Mouse (Mus musculus) limb, embryonic 14.5 days (tissue): Measurements from ENCODE around the gene Ubr1. TPM values are rescaled to one million over a fixed set of nuclear protein-coding genes. Genes with fewer than 3 reads are reported as not detected.
"Not testable (repeated sequence)": the region's sequence is repeated elsewhere in the genome, so short reads cannot be mapped to it uniquely, and the experiment has no call there.

ENCODE experiments used
- ATAC-seq: fragments of 200-750 bp; cut with Nextera tagmentation; 2 replicates; pipeline ENCODE4 v1.8.0; 2017; ENCODE audit warnings: low read depth, moderate number of reproducible peaks, moderate TSS enrichment; ENCODE audit not compliant: low FRiP score
- DNase-seq: peaks from one replicate; pipeline ENCODE4 v3.0.0-alpha.2; 2015; ENCODE audit warnings: low spot score
- H3K27ac ChIP-seq: fragments of 300-500 bp; sonication (generic); replicated peaks from 2 replicates; pipeline ENCODE4 v1.5.1; 2014; ENCODE audit warnings: low read depth, mild to moderate bottlenecking, low read length, moderate library complexity, mixed read lengths
- H3K27me3 ChIP-seq: fragments of 300-500 bp; sonication (generic); 2 replicates; pipeline ENCODE4 v1.6.1; 2014; ENCODE audit warnings: low read length, mixed read lengths; ENCODE audit not compliant: control insufficient read depth, insufficient read depth
- H3K36me3 ChIP-seq: fragments of 300-500 bp; sonication (generic); 2 replicates; pipeline ENCODE4 v1.6.1; 2014; ENCODE audit warnings: mild to moderate bottlenecking, low read length, moderate library complexity, mixed read lengths; ENCODE audit not compliant: control insufficient read depth, insufficient read depth
- H3K4me1 ChIP-seq: fragments of 300-500 bp; sonication (generic); 2 replicates; pipeline ENCODE4 v1.6.1; 2014; ENCODE audit warnings: antibody characterized with exemption, low read length, mixed read lengths; ENCODE audit not compliant: control insufficient read depth, insufficient read depth
- H3K4me2 ChIP-seq: fragments of 300-500 bp; sonication (generic); replicated peaks from 2 replicates; pipeline ENCODE4 v1.6.1; 2014; ENCODE audit warnings: low read depth, mild to moderate bottlenecking, low read length, moderate library complexity; ENCODE audit not compliant: severe bottlenecking
- H3K4me3 ChIP-seq: fragments of 300-500 bp; sonication (generic); replicated peaks from 2 replicates; pipeline ENCODE4 v1.5.1; 2014; ENCODE audit warnings: low read length
- H3K9ac ChIP-seq: fragments of 300-500 bp; sonication (generic); 2 replicates; pipeline ENCODE4 v1.6.1; 2014; ENCODE audit warnings: mild to moderate bottlenecking, low read depth, low read length, moderate library complexity; ENCODE audit not compliant: severe bottlenecking
- H3K9me3 ChIP-seq: fragments of 300-500 bp; sonication (generic); 2 replicates; pipeline ENCODE4 v1.6.1; 2016; ENCODE audit warnings: low read length; ENCODE audit not compliant: control insufficient read depth
- POLR2A ChIP-seq: fragments of 200-500 bp; IDR thresholded peaks from 2 replicates; pipeline ENCODE4 v1.8.0; 2012; ENCODE audit warnings: inconsistent platforms, mild to moderate bottlenecking, moderate library complexity, borderline replicate concordance; ENCODE audit not compliant: insufficient read depth, insufficient read length; ENCODE audit errors: extremely low read depth
- WGBS: fragments of 180-500 bp; shearing (Covaris S2); extraction: QIAGEN DNeasy Blood & Tissue Kit; methylation state at CpG from one replicate; pipeline ENCODE4 v1.1.7; 2014; 5-methylcytosine and 5-hydroxymethylcytosine counted together
- polyA plus RNA-seq, 2 experiments: library from polyadenylated mRNA; depleted of rRNA in 1 of 2; stranded (reverse) in 1 of 2; unstranded in 1 of 2; fragments of >200 nt; fragmentation: Nextera tagmentation in 1 of 2; extraction: Ambion mirVana in 1 of 2; gene quantifications; 2 replicates each; pipeline versions ENCODE4 v1.2.1 to v1.2.3; 2012 to 2014

Gene Ubr1
- polyA plus RNA-seq, 2 experiments, result 16.8 to 22.6 TPM

GRCm38 (mm10) chr2:120976308-120976707, 5.8 kb upstream of the Ubr1 start:
- H3K4me3 ChIP-seq, result no peak overlapping the region
- H3K4me2 ChIP-seq, result 0 out of 2 replicates have a peak overlapping the region, but pooled peaks have one; percentile 97

GRCm38 (mm10) chr2:120972964-120973363, 2.4 kb upstream of the Ubr1 start:
- Histone ChIP-seq H3K9me3 (no peaks in the 10 kb centered on the region), H3K4me1 (peaks cover 10% of the 10 kb centered on the region), H3K27me3 (no peaks in the 10 kb centered on the region; the same call in 1 of the 2 replicates), H3K27ac (no peak overlapping the region), H3K4me3 (no peak overlapping the region), H3K36me3 (no peaks in the 10 kb centered on the region), H3K4me2 (no peak overlapping the region; the same call in 1 of the 2 replicates), H3K9ac (no peak overlapping the region)
- WGBS, result 25% methylated on average over 5 of the region's 5 CpGs
- no peak for DNase-seq
- no peak for ATAC-seq
- no peak for TF ChIP-seq POLR2A

More at GRCm38 (mm10) chr2:120976308-120976707, 5.8 kb upstream of the Ubr1 start:
- H3K27me3 ChIP-seq, result no peaks in the 10 kb centered on the region; the same call in 1 of the 2 replicates
- H3K9me3 ChIP-seq, result no peaks in the 10 kb centered on the region
- H3K36me3 ChIP-seq, result no peaks in the 10 kb centered on the region
- H3K27ac ChIP-seq, result no peak overlapping the region
- DNase-seq (no peak), ATAC-seq (no peak)
- no peak overlapping the region for H3K9ac ChIP-seq
- no peak for TF ChIP-seq POLR2A
- H3K4me1 ChIP-seq, result no peaks in the 10 kb centered on the region
- WGBS, result 53% methylated on average over 4 of the region's 4 CpGs

GRCm38 (mm10) chr2:120972257-120972656, 1.7 kb upstream of the Ubr1 start:
- DNase-seq, H3K9me3 ChIP-seq, H3K27me3 ChIP-seq, H3K4me2 ChIP-seq, H3K9ac ChIP-seq, H3K27ac ChIP-seq, H3K4me3 ChIP-seq, H3K36me3 ChIP-seq, ATAC-seq: not testable (repeated sequence)
- peaks cover 10% of the 10 kb centered on the region for H3K4me1 ChIP-seq
- 94% methylated on average over 8 of the region's 8 CpGs for WGBS

GRCm38 (mm10) chr2:120971766-120972165, 1.3 kb upstream of the Ubr1 start:
- no peak overlapping the region for H3K4me2 ChIP-seq
- peaks cover 10% of the 10 kb centered on the region for H3K4me1 ChIP-seq
- ATAC-seq (no peak), DNase-seq (no peak)
- no peaks in the 10 kb centered on the region for H3K27me3 ChIP-seq
- 92% methylated on average over 4 of the region's 4 CpGs for WGBS
- no peak overlapping the region for H3K27ac ChIP-seq
- no peak overlapping the region for H3K4me3 ChIP-seq
- TF ChIP-seq POLR2A, result no peak
- no peak overlapping the region for H3K9ac ChIP-seq
- H3K9me3 ChIP-seq, result no peaks in the 10 kb centered on the region
- H3K36me3 ChIP-seq, result no peaks in the 10 kb centered on the region

GRCm38 (mm10) chr2:120970045-120970539, 423 bp downstream of the Ubr1 start:
- Histone ChIP-seq H3K4me3 (peak overlapping the region; percentile 74), H3K4me2 (peak overlapping the region; percentile 76), H3K9ac (peak overlapping the region; percentile 85), H3K4me1 (peaks cover 10% of the 10 kb centered on the region), H3K9me3 (no peaks in the 10 kb centered on the region), H3K36me3 (no peaks in the 10 kb centered on the region), H3K27me3 (no peaks in the 10 kb centered on the region), H3K27ac (peak overlapping the region; percentile 73)
- no peak for TF ChIP-seq POLR2A
- ATAC-seq (peak; percentile 13; the same call in 1 of the 2 replicates), DNase-seq (peak; percentile 22)
- under 1% methylated on average over 23 of the region's 23 CpGs for WGBS
